In the genomic region with DNA sequence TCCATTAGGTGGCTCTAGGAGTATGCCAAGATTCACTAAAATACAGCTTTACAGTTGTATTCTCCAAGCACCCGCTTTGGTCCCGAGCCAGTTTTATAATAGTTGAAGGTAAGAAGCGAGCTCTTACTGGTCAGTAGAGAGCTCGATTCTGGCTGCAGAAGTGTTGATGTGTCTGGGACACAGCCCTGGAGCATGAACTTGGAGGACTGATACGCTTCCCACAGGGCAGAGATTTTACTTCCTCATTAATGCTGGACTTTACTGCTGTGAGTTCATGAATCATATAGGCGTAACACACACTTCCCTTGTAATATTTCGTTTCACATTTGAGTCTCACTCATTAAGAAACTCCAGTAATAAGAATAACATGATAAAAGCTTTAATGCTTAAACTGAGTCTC, we compare ENCODE assay signal across 23 mouse cellular contexts.
DNase-seq lines count a peak whose midpoint lies in the region; ATAC-seq and TF ChIP-seq lines count a peak whose summit lies in the region.
"Had no signal": no experiment of that assay in that cellular context is flagged by ENCODE, and none has a peak within 500 bp of the region (broad histone marks: within the 10 kb centered on the region; RNA-seq: fewer than 3 reads in every experiment).

No protein-coding gene starts in this region.

- no peak for TF ChIP-seq RAD21 in MEL (IDR thresholded peaks at IDR 0.05; ENCODE audit: low read depth, low read length)

- no peak for TF ChIP-seq POLR2A in MEL (IDR thresholded peaks at IDR 0.05; ENCODE audit: control insufficient read depth in 1 of 2, insufficient read depth in 1 of 2, low read depth in 1 of 2, low read length in 2 of 2, poor library complexity in 1 of 2)

- peak overlapping the region; percentile 73 for H3K27ac ChIP-seq in heart, embryonic 16.5 days (ENCODE audit: low read length)
- no peak overlapping the region for H3K27ac ChIP-seq in MEL (ENCODE audit: control insufficient read depth, low read depth, low read length)
- no peak overlapping the region for H3K27ac ChIP-seq in hindbrain, embryonic 12.5 days
- H3K27ac ChIP-seq: embryonic facial prominence, embryonic 10.5 days; hindbrain, postnatal 0 days; kidney, postnatal 0 days; limb, embryonic 13.5 days; liver, embryonic 14.5 days; lung, embryonic 15.5 days had no signal

- peaks cover 8% of the 10 kb centered on the region; the same call in 1 of the 2 replicates for H3K36me3 ChIP-seq in heart, embryonic 16.5 days (ENCODE audit: control insufficient read depth, insufficient read depth)
- H3K36me3 ChIP-seq in MEL (ENCODE audit: control insufficient read depth in 1 of 2, insufficient read depth in 2 of 2, low read length in 2 of 2), result no peaks in the 10 kb centered on the region
- H3K36me3 ChIP-seq in splenic B cell, adult 2 months (ENCODE audit: control insufficient read depth, insufficient read depth, low read length, poor library complexity, severe bottlenecking), result peaks cover 3% of the 10 kb centered on the region; the same call in 1 of the 2 replicates
- H3K36me3 ChIP-seq in hindbrain, embryonic 12.5 days, result peaks cover 6% of the 10 kb centered on the region
- H3K36me3 ChIP-seq: G1E had no signal

- no peak overlapping the region for H3K9ac ChIP-seq in heart, embryonic 16.5 days (ENCODE audit: low read length)
- H3K9ac ChIP-seq in MEL (ENCODE audit: control insufficient read depth, low read depth, low read length, poor library complexity, severe bottlenecking), result no peak overlapping the region
- no peak overlapping the region for H3K9ac ChIP-seq in hindbrain, embryonic 12.5 days
- H3K9ac ChIP-seq: limb, embryonic 13.5 days; liver, embryonic 14.5 days; lung, embryonic 15.5 days had no signal

- WGBS in heart, embryonic 16.5 days, result 35% methylated on average over 7 of the region's 7 CpGs
- WGBS in hindbrain, embryonic 12.5 days, result 95% methylated on average over 7 of the region's 7 CpGs

- H3K9me3 ChIP-seq in heart, embryonic 16.5 days (replicated peaks; ENCODE audit: control insufficient read depth, low read length), result no peaks in the 10 kb centered on the region
- H3K9me3 ChIP-seq in MEL (replicated peaks; ENCODE audit: insufficient read depth, low read length), result no peaks in the 10 kb centered on the region
- H3K9me3 ChIP-seq in hindbrain, embryonic 12.5 days (replicated peaks), result no peaks in the 10 kb centered on the region
- H3K9me3 ChIP-seq: embryonic facial prominence, embryonic 10.5 days; G1E; limb, embryonic 13.5 days; lung, embryonic 15.5 days; megakaryocyte, embryonic 14.5 days had no signal

- intact Hi-C loops in heart, postnatal 10 days (cut with DNase I), result no loop called here
- intact Hi-C loops in left cerebral cortex, postnatal 36 days (cut with DNase I), result no loop called here

- TF ChIP-seq CTCF in MEL (IDR thresholded peaks at IDR 0.05 in 2 of 3, conservative IDR thresholded peaks at IDR 0.05 in 1 of 3; ENCODE audit: control insufficient read depth in 1 of 3, insufficient read depth in 1 of 3, low read depth in 2 of 3, low read length in 3 of 3, poor library complexity in 1 of 3, severe bottlenecking in 1 of 3), result no peak

- H3K27me3 ChIP-seq in heart, embryonic 16.5 days (ENCODE audit: control insufficient read depth, insufficient read depth, low read length), result no peaks in the 10 kb centered on the region
- peaks cover 0 to 1% of the 10 kb centered on the region in 2 experiments; a peak in 3 of 4 replicates for H3K27me3 ChIP-seq in MEL (ENCODE audit: control insufficient read depth in 1 of 2, insufficient read depth in 2 of 2, low read length in 2 of 2)
- no peaks in the 10 kb centered on the region for H3K27me3 ChIP-seq in splenic B cell, adult 2 months (ENCODE audit: control insufficient read depth, insufficient read depth, low read length, poor library complexity, severe bottlenecking)
- no peaks in the 10 kb centered on the region for H3K27me3 ChIP-seq in hindbrain, embryonic 12.5 days
- H3K27me3 ChIP-seq: limb, embryonic 13.5 days; lung, embryonic 15.5 days; megakaryocyte, embryonic 14.5 days had no signal

- H3K79me2 ChIP-seq in MEL (ENCODE audit: control insufficient read depth, insufficient read depth, low read length, poor library complexity), result no peaks in the 10 kb centered on the region

- H3K4me2 ChIP-seq in heart, embryonic 16.5 days (ENCODE audit: low read depth, low read length), result 0 out of 2 replicates have a peak overlapping the region, but pooled peaks have one; percentile 5
- no peak overlapping the region for H3K4me2 ChIP-seq in hindbrain, embryonic 12.5 days (replicated peaks)
- H3K4me2 ChIP-seq: limb, embryonic 13.5 days; lung, embryonic 15.5 days had no signal

- no peak for DNase-seq in heart, adult 8-10 months (ENCODE audit: low spot score)
- DNase-seq in MEL (ENCODE audit: low read depth, low spot score), result peak; percentile 9
- peak; percentile 51 to 59 for DNase-seq in heart, postnatal 10 days
- DNase-seq in splenic B cell, adult 2 months (ENCODE audit: low read depth, low spot score), result peak; percentile 26
- no peak for DNase-seq in left cerebral cortex, postnatal 36 days (ENCODE audit: low spot score in 2 of 2)
- DNase-seq: adrenal gland, postnatal 14 days; cerebellum, adult 18-20 months; gastrocnemius, postnatal 14 days; kidney, adult 18-20 months; midbrain, embryonic 14.5 days; retina, postnatal 1 day; thymus, adult 18-20 months; thymus, postnatal 4 days had no signal

- no peak overlapping the region for H3K4me3 ChIP-seq in heart, embryonic 16.5 days (ENCODE audit: low read length)
- no peak overlapping the region for H3K4me3 ChIP-seq in MEL (ENCODE audit: control insufficient read depth in 1 of 2, insufficient read depth in 1 of 2, low read depth in 2 of 2, low read length in 2 of 2)
- H3K4me3 ChIP-seq in hindbrain, embryonic 12.5 days, result no peak overlapping the region
- H3K4me3 ChIP-seq: embryonic facial prominence, embryonic 10.5 days; limb, embryonic 13.5 days; lung, embryonic 15.5 days; megakaryocyte, embryonic 14.5 days had no signal

- TF ChIP-seq EP300 in MEL (IDR thresholded peaks at IDR 0.05; ENCODE audit: low read depth in 1 of 2, low read length in 2 of 2), result no peak

- ATAC-seq in heart, embryonic 16.5 days (replicated peaks; ENCODE audit: extremely low read depth, insufficient read depth, low FRiP score), result peak; percentile 82
- ATAC-seq in hindbrain, embryonic 12.5 days (ENCODE audit: low FRiP score), result no peak
- ATAC-seq: hindbrain, postnatal 0 days had no signal

- peaks cover 44% of the 10 kb centered on the region for H3K4me1 ChIP-seq in heart, embryonic 16.5 days (ENCODE audit: control insufficient read depth, insufficient read depth, low read length)
- peaks cover 0 to 2% of the 10 kb centered on the region in 2 experiments; a peak in 1 of 4 replicates for H3K4me1 ChIP-seq in MEL (ENCODE audit: control insufficient read depth in 1 of 2, insufficient read depth in 2 of 2, low read length in 2 of 2)
- H3K4me1 ChIP-seq in hindbrain, embryonic 12.5 days, result peaks cover 28% of the 10 kb centered on the region

TF ChIP-seq in MEL, 35 proteins besides CTCF, POLR2A, EP300 and RAD21:
- TF ChIP-seq SMC3 (IDR thresholded peaks at IDR 0.05; ENCODE audit: low read depth, low read length) (no peak), USF2 (IDR thresholded peaks at IDR 0.05; ENCODE audit: borderline replicate concordance in 1 of 2, insufficient read depth in 1 of 2, low read depth in 1 of 2, low read length in 2 of 2) (no peak), MYC (IDR thresholded peaks at IDR 0.05; ENCODE audit: low read depth, low read length) (no peak), MYB (IDR thresholded peaks at IDR 0.05; ENCODE audit: low read depth, low read length) (no peak), POLR2AphosphoS5 (IDR thresholded peaks at IDR 0.05; ENCODE audit: borderline replicate concordance, low read depth, low read length) (no peak), MAX (IDR thresholded peaks at IDR 0.05; ENCODE audit: low read length) (no peak), ETS1 (IDR thresholded peaks at IDR 0.05; ENCODE audit: low read depth, low read length) (no peak), TAL1 (IDR thresholded peaks at IDR 0.05; ENCODE audit: low read length) (no peak), ZNF384 (IDR thresholded peaks at IDR 0.05; ENCODE audit: low read depth, low read length) (no peak), GATA1 (IDR thresholded peaks at IDR 0.05; ENCODE audit: low read depth, low read length) (no peak), CHD2 (IDR thresholded peaks at IDR 0.05; ENCODE audit: low read length) (no peak), CHD1 (IDR thresholded peaks at IDR 0.05; ENCODE audit: low read depth, low read length) (no peak), ZKSCAN1 (IDR thresholded peaks at IDR 0.05; ENCODE audit: low read depth, low read length) (no peak), MAZ (IDR thresholded peaks at IDR 0.05; ENCODE audit: low read depth, low read length) (no peak)

Comparison
In these comparisons a context has a peak if more than half of its experiments do, and no peak if none do; other contexts are left out.
1. DNase-seq: peak in MEL (single experiment), heart, postnatal 10 days (2 of 2) and splenic B cell, adult 2 months (single experiment); none in heart, adult 8-10 months (single experiment) and left cerebral cortex, postnatal 36 days (0 of 2).